Mouse (Mus musculus) neural tube, embryonic 12.5 days (tissue): Measurements from ENCODE around the gene Sh2b1. TPM values are rescaled to one million over a fixed set of nuclear protein-coding genes. Genes with fewer than 3 reads are reported as not detected.

Source experiments
- ATAC-seq: fragments of 200-750 bp; cut with Nextera tagmentation; 2 replicates; pipeline ENCODE4 v1.8.0; 2017; ENCODE audit warnings: low read depth, mild to moderate bottlenecking, moderate TSS enrichment, moderate library complexity; ENCODE audit not compliant: low FRiP score
- H3K27ac ChIP-seq: fragments of 300-500 bp; sonication (generic); 2 replicates; pipeline ENCODE4 v1.5.1; 2016
- H3K27me3 ChIP-seq: fragments of 300-500 bp; sonication (generic); replicated peaks from 2 replicates; pipeline ENCODE4 v1.6.1; 2016; ENCODE audit warnings: mild to moderate bottlenecking
- H3K36me3 ChIP-seq: fragments of 300-500 bp; sonication (generic); 2 replicates; pipeline ENCODE4 v1.6.1; 2016; ENCODE audit warnings: mild to moderate bottlenecking
- H3K4me1 ChIP-seq: fragments of 300-500 bp; sonication (generic); 2 replicates; pipeline ENCODE4 v1.6.1; 2016
- H3K4me2 ChIP-seq: fragments of 300-500 bp; sonication (generic); replicated peaks from 2 replicates; pipeline ENCODE4 v1.6.1; 2016; ENCODE audit warnings: mild to moderate bottlenecking
- H3K4me3 ChIP-seq: fragments of 300-500 bp; sonication (generic); 2 replicates; pipeline ENCODE4 v1.5.1; 2016
- H3K9ac ChIP-seq: fragments of 300-500 bp; sonication (generic); 2 replicates; pipeline ENCODE4 v1.6.1; 2016; ENCODE audit warnings: mild to moderate bottlenecking
- H3K9me3 ChIP-seq: fragments of 300-500 bp; sonication (generic); 2 replicates; pipeline ENCODE4 v1.6.1; 2016; ENCODE audit warnings: mild to moderate bottlenecking
- WGBS: fragments of 180-500 bp; shearing (Covaris S2); methylation state at CpG from one replicate; pipeline ENCODE4 v1.1.7; 2016; 5-methylcytosine and 5-hydroxymethylcytosine counted together
- polyA plus RNA-seq: library from polyadenylated mRNA; unstranded; fragments of >200 nt; fragmentation: Nextera tagmentation; extraction: Ambion mirVana; gene quantifications from 2 replicates; pipeline ENCODE4 v1.2.1, GENCODE M21; 2016

The Sh2b1 gene
- polyA plus RNA-seq, 1 experiment from 2014 or later = 62.9 TPM

DNA sequence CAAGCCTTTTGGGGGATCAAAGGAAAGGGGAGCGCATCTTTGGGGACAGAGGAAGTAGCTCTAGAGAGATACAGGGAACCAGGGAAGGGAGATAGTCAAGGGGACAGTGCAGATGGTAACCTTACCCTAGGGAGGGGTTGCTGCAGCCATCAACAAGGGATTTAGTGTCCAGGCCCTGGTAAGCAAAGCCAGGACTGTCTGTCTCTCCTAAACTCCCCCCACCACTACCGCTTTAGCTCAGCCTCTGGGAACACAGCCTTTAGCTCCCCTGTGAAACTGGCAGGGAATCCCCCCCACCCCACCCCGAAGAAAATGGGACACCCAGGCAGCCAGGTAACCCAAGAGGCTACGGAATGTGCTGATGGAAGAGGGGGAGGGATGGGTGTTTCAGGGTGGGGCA, 11.7 kb downstream of the Sh2b1 start:
- WGBS = 55% methylated on average over 4 of the region's 4 CpGs

DNA sequence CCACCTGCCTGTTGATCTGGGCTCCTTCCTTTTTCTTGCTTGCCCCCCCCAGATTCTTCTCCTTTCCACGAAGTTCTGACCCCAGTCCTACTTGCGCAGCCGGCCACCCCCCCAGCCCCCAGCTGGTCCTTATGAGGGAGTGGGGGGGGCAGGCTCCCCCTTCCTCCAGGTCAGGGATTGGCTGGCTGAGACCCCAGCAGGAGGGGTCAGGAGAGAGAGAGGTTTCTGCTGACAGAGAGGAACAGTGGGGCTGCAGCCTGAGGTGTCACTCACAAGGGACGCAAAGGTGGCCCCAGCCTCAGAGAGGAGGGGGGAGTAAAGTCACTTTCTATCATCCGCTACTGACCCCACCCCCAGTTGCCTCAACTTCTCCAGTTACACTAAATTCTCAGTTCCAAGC, 12.2 kb downstream of the Sh2b1 start, which contains the start of gene Atp2a1:
Gene Atp2a1 (minus strand): TSS at position 105 of the 400 bp plus-strand sequence.
- ATAC-seq = no peak
- Histone ChIP-seq H3K27me3 (no peaks in the 10 kb centered on the region), H3K4me3 (no peak within 1 kb of the TSS), H3K4me2 (no peak within 1 kb of the TSS), H3K36me3 (peaks cover 19% of the 10 kb centered on the region), H3K9me3 (no peaks in the 10 kb centered on the region), H3K4me1 (no peaks in the 10 kb centered on the region), H3K27ac (no peak within 1 kb of the TSS), H3K9ac (no peak within 1 kb of the TSS)
- 57% methylated on average over 5 of the region's 5 CpGs for WGBS

More for the DNA sequence above, 11.7 kb downstream of the Sh2b1 start:
- H3K4me3 ChIP-seq = no peak overlapping the region
- H3K36me3 ChIP-seq = peaks cover 24% of the 10 kb centered on the region
- no peak for ATAC-seq
- no peaks in the 10 kb centered on the region for H3K9me3 ChIP-seq
- no peaks in the 10 kb centered on the region for H3K27me3 ChIP-seq
- H3K4me1 ChIP-seq = no peaks in the 10 kb centered on the region
- no peak overlapping the region for H3K27ac ChIP-seq
- no peak overlapping the region for H3K9ac ChIP-seq
- no peak overlapping the region for H3K4me2 ChIP-seq

DNA sequence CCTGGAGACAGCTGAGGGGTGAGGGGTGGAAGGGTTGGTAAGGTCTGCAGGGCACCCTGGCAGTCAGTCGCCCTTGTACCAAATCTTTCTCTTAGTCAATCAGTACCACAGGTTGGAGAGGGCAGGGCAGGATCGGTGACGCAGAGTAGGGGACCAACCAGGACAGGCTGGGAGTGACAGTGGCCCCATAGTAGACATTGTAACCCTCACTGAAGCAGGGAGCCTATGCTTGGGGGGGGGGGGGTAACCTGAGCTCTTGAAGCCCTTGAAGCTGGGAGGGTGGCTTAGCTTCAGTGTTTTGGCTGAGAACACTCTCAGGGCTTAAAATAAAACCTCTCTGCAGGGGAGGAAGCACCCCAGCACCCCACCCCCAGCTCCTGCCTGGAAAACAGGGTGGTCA, 13.6 kb downstream of the Sh2b1 start:
- 62% methylated on average over 3 of the region's 3 CpGs for WGBS
- no peaks in the 10 kb centered on the region for H3K9me3 ChIP-seq
- no peak overlapping the region for H3K4me3 ChIP-seq
- no peak overlapping the region for H3K9ac ChIP-seq
- H3K4me1 ChIP-seq = no peaks in the 10 kb centered on the region
- no peaks in the 10 kb centered on the region for H3K27me3 ChIP-seq
- no peak overlapping the region for H3K27ac ChIP-seq
- no peak for ATAC-seq
- H3K36me3 ChIP-seq = peaks cover 5% of the 10 kb centered on the region; the same call in 1 of the 2 replicates
- H3K4me2 ChIP-seq = no peak overlapping the region

DNA sequence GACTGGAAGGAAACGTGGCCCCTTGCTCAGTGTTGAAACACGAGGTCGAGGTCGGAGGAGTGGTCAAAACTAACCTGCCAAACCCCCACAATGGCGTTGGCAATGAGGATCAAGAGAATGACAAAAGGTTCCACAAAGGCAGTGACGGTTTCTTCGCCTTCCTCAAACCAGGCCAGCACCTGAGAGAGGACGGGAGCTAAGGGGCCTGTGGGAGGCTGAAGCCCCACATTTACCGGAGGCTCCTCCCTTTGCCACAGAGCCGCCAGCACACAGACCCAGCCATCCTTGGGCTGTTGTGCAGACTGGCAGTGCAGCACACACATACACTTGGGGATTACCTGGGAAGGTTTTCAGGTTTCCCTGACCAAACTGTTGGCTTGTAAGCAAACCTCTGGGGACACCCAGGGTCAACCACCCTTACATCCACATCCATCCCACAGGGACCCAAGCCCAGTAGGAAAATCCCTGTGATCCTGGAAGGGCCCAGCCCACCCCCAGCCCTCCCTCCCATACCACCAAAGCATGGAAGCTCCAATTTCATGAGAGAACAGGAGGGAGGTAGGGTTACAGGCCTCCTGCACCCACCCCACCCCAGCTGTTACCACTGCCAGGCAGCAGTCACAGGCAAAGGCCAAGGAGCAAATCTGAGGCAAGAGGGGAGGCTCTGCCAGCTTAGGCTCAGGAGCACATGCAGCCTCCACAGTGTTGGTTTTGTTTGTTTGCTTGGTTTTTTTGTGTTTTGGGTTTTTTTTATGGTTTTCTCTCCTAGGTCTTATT, 14.4 kb downstream of the Sh2b1 start:
- ATAC-seq = no peak
- H3K4me1 ChIP-seq = no peaks in the 10 kb centered on the region
- WGBS = 58% methylated on average over 10 of the region's 10 CpGs

DNA sequence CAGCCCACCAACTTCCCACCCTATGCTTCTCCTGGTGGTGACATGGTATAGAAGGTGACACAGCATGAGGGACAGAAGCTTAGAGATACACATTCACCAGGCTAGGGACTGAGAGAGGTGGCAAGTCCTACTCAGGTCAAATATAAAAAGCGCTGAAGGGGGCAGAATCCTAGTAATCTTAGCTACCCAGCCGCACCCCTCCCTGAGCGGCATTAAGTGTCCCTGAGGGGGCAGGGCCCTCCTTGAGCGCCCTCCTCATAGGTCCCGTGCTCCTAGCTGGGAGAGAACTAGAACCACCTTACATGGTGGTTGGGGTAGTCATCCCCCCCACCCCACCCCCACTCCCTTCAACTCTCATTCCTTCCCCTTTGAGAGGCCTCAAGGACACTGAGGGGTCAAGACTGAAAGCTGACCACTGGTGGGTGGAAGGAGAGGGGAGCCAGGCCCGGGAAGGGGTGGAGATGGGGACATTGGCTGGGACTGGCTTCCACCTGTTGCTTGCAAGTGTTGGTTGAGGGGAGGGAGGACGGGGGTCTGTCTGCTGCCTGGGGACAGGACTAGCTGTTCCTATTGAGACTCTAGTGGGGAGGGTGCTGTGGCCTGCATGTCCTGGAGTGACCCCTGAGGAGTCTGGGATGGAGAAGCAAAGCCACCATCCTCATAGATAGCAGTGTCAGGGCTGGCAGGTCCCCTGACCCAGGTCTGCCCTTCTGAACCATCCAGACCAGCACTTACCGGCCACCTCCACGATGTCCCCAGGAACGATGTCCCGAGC, 16.2 kb downstream of the Sh2b1 start:
- H3K4me2 ChIP-seq = no peak overlapping the region

More for the DNA sequence above, 14.4 kb downstream of the Sh2b1 start:
- no peaks in the 10 kb centered on the region for H3K36me3 ChIP-seq
- H3K27me3 ChIP-seq = no peaks in the 10 kb centered on the region
- no peak overlapping the region for H3K27ac ChIP-seq
- no peaks in the 10 kb centered on the region for H3K9me3 ChIP-seq
- no peak overlapping the region for H3K4me2 ChIP-seq
- H3K4me3 ChIP-seq = no peak overlapping the region
- H3K9ac ChIP-seq = no peak overlapping the region

DNA sequence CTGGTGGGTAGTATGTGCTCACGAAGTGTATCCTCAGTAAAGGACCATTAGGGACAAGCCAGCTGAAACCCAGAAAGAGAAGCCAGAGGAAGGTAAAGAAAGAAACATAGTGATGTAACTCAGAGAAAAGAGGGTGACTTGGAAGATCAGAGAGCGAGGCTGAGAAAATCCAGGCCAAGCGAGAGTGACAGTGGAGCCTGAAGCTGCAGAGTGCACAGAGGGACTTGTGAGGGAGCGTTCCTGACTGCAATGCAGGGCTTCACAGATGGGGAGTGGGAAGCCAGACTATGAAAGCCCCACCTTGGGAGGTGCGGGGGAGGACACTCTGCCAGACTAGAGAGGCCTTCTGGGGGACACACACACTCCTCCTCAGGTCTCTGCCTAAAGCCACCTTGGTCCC, 17.0 kb downstream of the Sh2b1 start:
- no peaks in the 10 kb centered on the region for H3K27me3 ChIP-seq
- H3K4me2 ChIP-seq = no peak overlapping the region
- no peaks in the 10 kb centered on the region for H3K36me3 ChIP-seq
- 80% methylated on average over 5 of the region's 5 CpGs for WGBS
- H3K4me1 ChIP-seq = no peaks in the 10 kb centered on the region
- no peak overlapping the region for H3K4me3 ChIP-seq
- H3K27ac ChIP-seq = no peak overlapping the region
- ATAC-seq = no peak
- H3K9me3 ChIP-seq = no peaks in the 10 kb centered on the region
- H3K9ac ChIP-seq = no peak overlapping the region

More for the DNA sequence above, 16.2 kb downstream of the Sh2b1 start:
- no peaks in the 10 kb centered on the region for H3K9me3 ChIP-seq
- H3K4me1 ChIP-seq = no peaks in the 10 kb centered on the region
- 85% methylated on average over 11 of the region's 11 CpGs for WGBS
- no peak overlapping the region for H3K27ac ChIP-seq
- no peaks in the 10 kb centered on the region for H3K36me3 ChIP-seq
- H3K9ac ChIP-seq = no peak overlapping the region
- no peak overlapping the region for H3K4me3 ChIP-seq
- ATAC-seq = no peak
- H3K27me3 ChIP-seq = no peaks in the 10 kb centered on the region

DNA sequence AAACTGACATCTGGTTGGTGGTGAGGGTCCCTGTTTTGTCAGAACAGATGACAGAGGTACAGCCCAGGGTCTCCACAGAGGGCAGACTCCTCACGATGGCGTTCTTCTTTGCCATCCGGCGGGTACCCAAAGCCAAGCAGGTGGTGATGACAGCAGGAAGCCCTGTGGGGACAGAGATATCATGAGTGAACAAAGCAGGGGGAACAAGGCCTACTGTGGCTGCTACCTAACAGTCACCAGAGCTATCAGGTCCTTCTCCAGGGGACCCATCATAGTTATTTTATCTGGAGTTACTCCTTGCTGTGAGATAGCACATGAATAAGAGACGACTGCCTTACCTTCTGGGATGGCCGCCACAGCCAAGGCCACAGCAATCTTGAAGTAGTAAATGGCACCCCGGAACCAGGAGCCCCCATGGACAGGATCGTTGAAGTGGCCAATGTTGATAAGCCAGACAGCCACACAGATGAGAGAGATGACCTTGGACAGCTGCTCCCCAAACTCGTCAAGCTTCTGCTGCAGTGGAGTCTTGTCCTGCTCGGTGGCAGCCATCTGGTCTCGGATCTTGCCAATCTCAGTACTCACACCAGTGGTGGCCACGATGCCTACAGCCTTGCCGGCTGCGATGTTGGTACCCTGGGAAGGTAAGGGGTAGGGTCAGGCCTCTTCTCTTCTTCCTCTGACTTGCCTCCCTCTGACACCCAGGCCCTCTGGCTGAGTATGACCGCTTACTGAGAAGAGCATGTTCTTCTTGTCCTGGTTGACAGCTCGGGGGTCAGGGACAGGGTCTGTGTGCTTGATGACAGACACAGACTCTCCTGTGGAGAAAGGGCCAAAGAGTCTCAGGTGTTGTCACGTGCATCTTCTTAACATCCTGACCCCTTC, 18.6 kb downstream of the Sh2b1 start:
- no peak for ATAC-seq

DNA sequence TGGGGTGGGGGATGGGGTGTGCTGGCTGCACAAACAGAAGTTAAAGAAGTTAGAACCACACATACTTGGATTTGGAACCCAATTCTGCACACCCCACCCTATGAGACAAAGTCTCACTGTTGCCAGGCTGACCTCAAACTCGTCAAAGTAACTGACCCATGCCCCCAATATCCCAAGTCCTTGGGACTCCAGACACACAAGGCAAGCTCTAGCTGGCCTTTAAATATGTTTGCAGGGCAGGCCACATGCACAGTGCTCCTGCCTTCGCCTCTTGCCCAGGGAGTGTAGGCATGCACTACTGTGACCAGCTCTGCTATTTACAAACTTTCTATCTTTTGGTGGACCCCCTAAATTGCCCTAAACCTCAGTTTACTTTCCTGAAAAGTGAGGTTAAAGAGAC, 20.0 kb downstream of the Sh2b1 start:
- H3K27me3 ChIP-seq = no peaks in the 10 kb centered on the region
- WGBS = 77% methylated on average over 2 of the region's 2 CpGs
- no peak for ATAC-seq
- H3K27ac ChIP-seq = no peak overlapping the region
- no peak overlapping the region for H3K4me2 ChIP-seq
- H3K4me1 ChIP-seq = no peaks in the 10 kb centered on the region
- no peaks in the 10 kb centered on the region for H3K9me3 ChIP-seq
- no peaks in the 10 kb centered on the region for H3K36me3 ChIP-seq
- no peak overlapping the region for H3K9ac ChIP-seq
- no peak overlapping the region for H3K4me3 ChIP-seq

More for the DNA sequence above, 18.6 kb downstream of the Sh2b1 start:
- H3K27me3 ChIP-seq = no peaks in the 10 kb centered on the region
- H3K9me3 ChIP-seq = no peaks in the 10 kb centered on the region
- no peak overlapping the region for H3K4me2 ChIP-seq
- no peaks in the 10 kb centered on the region for H3K4me1 ChIP-seq
- no peaks in the 10 kb centered on the region for H3K36me3 ChIP-seq
- no peak overlapping the region for H3K4me3 ChIP-seq
- WGBS = 89% methylated on average over 17 of the region's 17 CpGs
- no peak overlapping the region for H3K9ac ChIP-seq
- no peak overlapping the region for H3K27ac ChIP-seq

DNA sequence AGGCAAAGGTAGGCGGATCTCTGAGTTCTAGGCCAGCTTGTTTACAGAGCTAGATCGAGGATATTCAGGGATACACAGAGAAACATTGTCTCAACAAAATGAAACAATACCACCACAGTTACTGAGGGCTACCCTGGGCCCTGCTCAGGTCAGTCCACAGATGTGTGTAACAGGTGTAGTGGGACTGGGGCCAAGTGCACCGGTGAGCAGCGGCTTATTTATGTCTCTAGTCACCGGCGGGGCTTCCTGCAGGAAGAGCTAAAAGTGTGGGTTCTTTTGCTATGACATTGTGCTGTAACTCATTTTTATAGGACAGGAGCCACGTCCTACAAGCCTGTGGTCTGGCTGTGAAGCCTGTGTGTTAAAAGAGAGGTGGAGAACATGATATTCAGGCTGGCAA, 21.4 kb downstream of the Sh2b1 start:
- Histone ChIP-seq H3K27ac (no peak overlapping the region), H3K4me2 (no peak overlapping the region), H3K36me3 (no peaks in the 10 kb centered on the region), H3K9ac (no peak overlapping the region), H3K27me3 (no peaks in the 10 kb centered on the region), H3K4me1 (no peaks in the 10 kb centered on the region), H3K4me3 (no peak overlapping the region), H3K9me3 (no peaks in the 10 kb centered on the region)
- 58% methylated on average over 7 of the region's 7 CpGs for WGBS
- ATAC-seq = no peak

DNA sequence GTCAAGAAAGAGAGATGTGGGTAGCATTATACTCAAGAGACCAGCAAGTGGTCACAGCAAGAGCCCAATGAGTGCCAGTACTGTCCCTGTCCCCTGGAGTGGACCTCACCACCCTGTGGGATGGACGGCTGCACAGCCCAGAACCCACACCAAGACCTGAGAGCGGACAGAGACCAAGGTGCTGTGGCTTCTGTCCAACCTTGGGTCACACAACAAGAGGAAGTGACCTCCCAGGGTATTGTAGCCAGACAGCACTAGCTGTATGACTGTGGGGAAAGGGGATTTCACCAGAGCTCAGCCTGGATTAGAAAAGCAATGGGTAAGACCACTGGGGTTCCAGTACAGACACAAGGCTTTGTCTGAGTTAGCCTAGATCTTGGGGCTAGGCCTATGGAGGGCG, 23.0 kb downstream of the Sh2b1 start:
- H3K36me3 ChIP-seq = 0 out of 2 replicates have a peak, but pooled peaks cover 6% of the 10 kb centered on the region
- H3K27ac ChIP-seq = no peak overlapping the region
- no peak overlapping the region for H3K9ac ChIP-seq
- no peak for ATAC-seq
- no peaks in the 10 kb centered on the region for H3K27me3 ChIP-seq
- no peaks in the 10 kb centered on the region for H3K4me1 ChIP-seq
- H3K4me3 ChIP-seq = no peak overlapping the region
- H3K9me3 ChIP-seq = no peaks in the 10 kb centered on the region
- no peak overlapping the region for H3K4me2 ChIP-seq
- 98% methylated on average over 3 of the region's 3 CpGs for WGBS

DNA sequence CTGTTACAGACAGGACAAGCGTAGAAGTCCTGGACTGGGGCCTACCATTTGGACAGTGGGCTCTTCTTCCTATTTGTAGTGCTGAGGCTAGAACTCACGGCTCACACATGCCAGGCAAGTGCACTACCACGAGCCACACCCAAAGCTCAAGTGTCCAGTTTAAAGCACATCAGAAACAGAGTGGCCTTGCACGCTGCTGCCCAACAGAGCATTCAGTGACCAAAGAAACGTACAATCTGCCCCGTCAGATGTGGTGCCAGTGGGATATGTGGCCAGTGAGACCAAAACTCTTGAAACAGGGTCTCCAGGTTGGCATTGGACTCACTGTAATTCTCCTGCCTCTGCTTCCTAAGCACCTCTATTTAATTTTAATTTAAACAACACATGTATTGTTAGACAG, 24.6 kb downstream of the Sh2b1 start:
- 92% methylated on average over 6 of the region's 6 CpGs for WGBS
- H3K36me3 ChIP-seq = peaks cover 22% of the 10 kb centered on the region
- no peak overlapping the region for H3K9ac ChIP-seq
- ATAC-seq = no peak
- H3K4me3 ChIP-seq = no peak overlapping the region
- H3K27ac ChIP-seq = no peak overlapping the region
- no peaks in the 10 kb centered on the region for H3K27me3 ChIP-seq
- no peaks in the 10 kb centered on the region for H3K9me3 ChIP-seq
- H3K4me2 ChIP-seq = no peak overlapping the region
- no peaks in the 10 kb centered on the region for H3K4me1 ChIP-seq

DNA sequence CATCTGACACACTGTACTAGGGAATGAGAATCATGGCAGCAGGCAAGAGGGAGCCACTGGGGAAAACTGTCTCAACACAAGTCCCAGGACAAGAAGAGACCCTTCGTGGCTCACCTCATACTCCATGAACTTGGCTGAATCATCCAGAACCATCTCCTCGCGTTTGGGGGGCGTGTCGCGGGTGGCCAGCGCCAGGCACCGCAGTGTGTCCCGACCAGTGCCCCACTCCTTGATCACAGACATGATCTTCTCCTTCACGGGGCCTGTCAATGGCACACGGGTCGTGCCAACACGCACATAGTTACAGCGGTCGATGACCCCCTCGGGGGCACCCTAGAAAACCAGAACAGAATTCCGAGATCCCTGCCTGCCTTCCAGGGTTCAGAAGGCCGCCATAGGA, 25.2 kb downstream of the Sh2b1 start:
- WGBS = 90% methylated on average over 18 of the region's 18 CpGs
- Histone ChIP-seq H3K36me3 (peaks cover 28% of the 10 kb centered on the region), H3K4me2 (no peak overlapping the region), H3K27ac (no peak overlapping the region), H3K4me3 (no peak overlapping the region), H3K4me1 (no peaks in the 10 kb centered on the region), H3K9me3 (no peaks in the 10 kb centered on the region), H3K27me3 (no peaks in the 10 kb centered on the region), H3K9ac (no peak overlapping the region)
- ATAC-seq = no peak
